Mouse (Mus musculus): Measurements from ENCODE around the gene Ifnlr1. TPM values are rescaled to one million over a fixed set of nuclear protein-coding genes. Genes with fewer than 3 reads are reported as not detected.
"Not testable (repeated sequence)": the region's sequence is repeated elsewhere in the genome, so short reads cannot be mapped to it uniquely, and the experiment has no call there.

Gene Ifnlr1
- under 1 TPM; 0.16 to 0.17 TPM for total RNA-seq (2021)
- long read RNA-seq, experiment 1: 0 reads
- long read RNA-seq, experiment 2: 0 reads

GRCm38 (mm10) chr4:135685906-135686567 lies at the start of gene Ifnlr1:
Ifnlr1 (plus strand) TSS chr4:135686287.
- DNase-seq (ENCODE audit: low spot score in 2 of 2): no peak

- not testable (repeated sequence) for DNase-seq (ENCODE audit: low spot score in 2 of 2)
These were observed 44.6 kb upstream of the Ifnlr1 start for GRCm38 (mm10) chr4:135641302-135642079.

GRCm38 (mm10) chr4:135645022-135645637 lies 41.0 kb upstream of the Ifnlr1 start:
- no peak for DNase-seq (ENCODE audit: low spot score in 2 of 2)

- DNase-seq (ENCODE audit: low spot score in 2 of 2): peak in 1 of 2 experiments; percentile 45
These were observed 33.0 kb upstream of the Ifnlr1 start for GRCm38 (mm10) chr4:135652966-135653607.

- DNase-seq (ENCODE audit: low spot score in 2 of 2): no peak
These were observed 32.1 kb upstream of the Ifnlr1 start for GRCm38 (mm10) chr4:135653956-135654355.

GRCm38 (mm10) chr4:135655499-135655898 lies 30.6 kb upstream of the Ifnlr1 start:
- peak in 1 of 2 experiments; percentile 48 for DNase-seq (ENCODE audit: low spot score in 2 of 2)

GRCm38 (mm10) chr4:135656094-135656589 lies 29.9 kb upstream of the Ifnlr1 start:
- DNase-seq (ENCODE audit: low spot score in 2 of 2): no peak

GRCm38 (mm10) chr4:135658484-135658883 lies 27.6 kb upstream of the Ifnlr1 start:
- no peak for DNase-seq (ENCODE audit: low spot score in 2 of 2)

GRCm38 (mm10) chr4:135658899-135659298 lies 27.2 kb upstream of the Ifnlr1 start:
- no peak for DNase-seq (ENCODE audit: low spot score in 2 of 2)

GRCm38 (mm10) chr4:135661082-135661809 lies 24.8 kb upstream of the Ifnlr1 start:
- DNase-seq (ENCODE audit: low spot score in 2 of 2): no peak

GRCm38 (mm10) chr4:135661994-135662393 lies 24.1 kb upstream of the Ifnlr1 start:
- DNase-seq (ENCODE audit: low spot score in 2 of 2): no peak

- DNase-seq (ENCODE audit: low spot score in 2 of 2): no peak
These were observed 21.4 kb upstream of the Ifnlr1 start for GRCm38 (mm10) chr4:135664656-135665055.

GRCm38 (mm10) chr4:135666192-135666975 lies 19.7 kb upstream of the Ifnlr1 start:
- DNase-seq (ENCODE audit: low spot score in 2 of 2): no peak

GRCm38 (mm10) chr4:135667266-135667844 lies 18.7 kb upstream of the Ifnlr1 start:
- no peak for DNase-seq (ENCODE audit: low spot score in 2 of 2)

- DNase-seq (ENCODE audit: low spot score in 2 of 2): no peak
These were observed 12.6 kb upstream of the Ifnlr1 start for GRCm38 (mm10) chr4:135673507-135673906.

GRCm38 (mm10) chr4:135674993-135675392 lies 11.1 kb upstream of the Ifnlr1 start:
- DNase-seq (ENCODE audit: low spot score in 2 of 2): no peak

GRCm38 (mm10) chr4:135676476-135676875 lies 9.6 kb upstream of the Ifnlr1 start:
- DNase-seq (ENCODE audit: low spot score in 2 of 2): no peak

- no peak for DNase-seq (ENCODE audit: low spot score in 2 of 2)
These were observed 6.8 kb upstream of the Ifnlr1 start for GRCm38 (mm10) chr4:135679316-135679715.

GRCm38 (mm10) chr4:135681789-135682188 lies 4.3 kb upstream of the Ifnlr1 start:
- DNase-seq (ENCODE audit: low spot score in 2 of 2): no peak

Data from gastrocnemius, postnatal 4 days (tissue).